Mouse (Mus musculus): ENCODE measurements at regions not wholly inside any gene's neighbourhood (a gene's known extent, or its start where the extent isn't known, plus 50 kb on each side); places are given as distances from the start of the nearest gene placed in this dataset.

DNA sequence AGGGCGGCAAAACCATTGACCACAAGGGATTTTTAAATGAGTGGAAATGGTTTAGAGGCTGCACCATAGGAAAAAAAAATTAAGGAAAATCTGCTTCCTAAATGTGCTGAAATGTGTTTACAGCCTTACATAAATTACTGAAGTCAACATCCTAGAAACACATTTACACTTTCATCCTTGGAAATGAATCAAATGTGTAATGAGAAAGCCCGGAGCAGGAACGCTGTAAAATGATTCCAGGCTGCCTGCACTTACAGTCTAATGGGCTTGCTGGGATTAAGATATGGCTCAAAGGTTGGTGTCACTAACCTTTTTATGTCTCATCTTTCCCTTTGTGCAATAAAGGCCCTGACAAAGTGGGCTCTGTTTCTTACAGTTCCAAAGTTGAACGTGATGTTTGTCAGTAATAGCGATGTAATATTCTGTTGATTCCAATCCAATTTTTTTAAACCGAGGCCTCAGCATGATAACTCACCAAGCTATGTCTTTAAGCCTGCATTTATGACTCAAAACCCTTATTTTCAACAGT is 172.1 kb upstream of the B3gat2 start:
- TF ChIP-seq MYB (IDR thresholded peaks at IDR 0.05; ENCODE audit: low read depth, low read length) (no peak), CTCF (IDR thresholded peaks at IDR 0.05 in 2 of 3, conservative IDR thresholded peaks at IDR 0.05 in 1 of 3; ENCODE audit: control insufficient read depth in 1 of 3, insufficient read depth in 1 of 3, low read depth in 2 of 3, low read length in 3 of 3, poor library complexity in 1 of 3, severe bottlenecking in 1 of 3) (no peak), MAZ (IDR thresholded peaks at IDR 0.05; ENCODE audit: low read depth, low read length) (no peak), EP300 (IDR thresholded peaks at IDR 0.05; ENCODE audit: low read depth in 1 of 2, low read length in 2 of 2) (no peak), ETS1 (IDR thresholded peaks at IDR 0.05; ENCODE audit: low read depth, low read length) (no peak), SMC3 (IDR thresholded peaks at IDR 0.05; ENCODE audit: low read depth, low read length) (no peak), RCOR1 (IDR thresholded peaks at IDR 0.05; ENCODE audit: low read depth, low read length) (no peak), ZKSCAN1 (IDR thresholded peaks at IDR 0.05; ENCODE audit: low read depth, low read length) (no peak), CHD1 (IDR thresholded peaks at IDR 0.05; ENCODE audit: low read depth, low read length) (no peak), POLR2AphosphoS5 (IDR thresholded peaks at IDR 0.05; ENCODE audit: borderline replicate concordance, low read depth, low read length) (no peak), KAT2A (conservative IDR thresholded peaks at IDR 0.05; ENCODE audit: low read depth, low read length) (no peak), ZNF384 (IDR thresholded peaks at IDR 0.05; ENCODE audit: low read depth, low read length) (no peak), USF2 (IDR thresholded peaks at IDR 0.05; ENCODE audit: borderline replicate concordance in 1 of 2, insufficient read depth in 1 of 2, low read depth in 1 of 2, low read length in 2 of 2) (no peak), UBTF (IDR thresholded peaks at IDR 0.05; ENCODE audit: borderline replicate concordance, insufficient read depth, low read depth, low read length) (no peak), ELF1 (IDR thresholded peaks at IDR 0.05; ENCODE audit: low read depth, low read length) (no peak), MYC (IDR thresholded peaks at IDR 0.05; ENCODE audit: low read depth, low read length) (no peak), MAX (IDR thresholded peaks at IDR 0.05; ENCODE audit: low read length) (no peak), TCF12 (IDR thresholded peaks at IDR 0.05; ENCODE audit: low read depth, low read length) (no peak), RAD21 (IDR thresholded peaks at IDR 0.05; ENCODE audit: low read depth, low read length) (no peak)
- DNase-seq (ENCODE audit: low read depth, low spot score) = no peak
- H3K4me1 ChIP-seq (ENCODE audit: control insufficient read depth in 1 of 2, insufficient read depth in 2 of 2, low read length in 2 of 2) = no peaks in the 10 kb centered on the region
- H3K79me2 ChIP-seq (ENCODE audit: control insufficient read depth, insufficient read depth, low read length, poor library complexity) = no peaks in the 10 kb centered on the region
- H3K27ac ChIP-seq (ENCODE audit: control insufficient read depth, low read depth, low read length) = no peak overlapping the region
- no peaks in the 10 kb centered on the region for H3K27me3 ChIP-seq (ENCODE audit: control insufficient read depth in 1 of 2, insufficient read depth in 2 of 2, low read length in 2 of 2)
- H3K9ac ChIP-seq (ENCODE audit: control insufficient read depth, low read depth, low read length, poor library complexity, severe bottlenecking) = no peak overlapping the region
- no peak overlapping the region for H3K4me3 ChIP-seq (ENCODE audit: control insufficient read depth in 1 of 2, insufficient read depth in 1 of 2, low read depth in 2 of 2, low read length in 2 of 2)
- no peaks in the 10 kb centered on the region for H3K9me3 ChIP-seq (replicated peaks; ENCODE audit: insufficient read depth, low read length)
- no peaks in the 10 kb centered on the region for H3K36me3 ChIP-seq (ENCODE audit: control insufficient read depth in 1 of 2, insufficient read depth in 2 of 2, low read length in 2 of 2)

DNA sequence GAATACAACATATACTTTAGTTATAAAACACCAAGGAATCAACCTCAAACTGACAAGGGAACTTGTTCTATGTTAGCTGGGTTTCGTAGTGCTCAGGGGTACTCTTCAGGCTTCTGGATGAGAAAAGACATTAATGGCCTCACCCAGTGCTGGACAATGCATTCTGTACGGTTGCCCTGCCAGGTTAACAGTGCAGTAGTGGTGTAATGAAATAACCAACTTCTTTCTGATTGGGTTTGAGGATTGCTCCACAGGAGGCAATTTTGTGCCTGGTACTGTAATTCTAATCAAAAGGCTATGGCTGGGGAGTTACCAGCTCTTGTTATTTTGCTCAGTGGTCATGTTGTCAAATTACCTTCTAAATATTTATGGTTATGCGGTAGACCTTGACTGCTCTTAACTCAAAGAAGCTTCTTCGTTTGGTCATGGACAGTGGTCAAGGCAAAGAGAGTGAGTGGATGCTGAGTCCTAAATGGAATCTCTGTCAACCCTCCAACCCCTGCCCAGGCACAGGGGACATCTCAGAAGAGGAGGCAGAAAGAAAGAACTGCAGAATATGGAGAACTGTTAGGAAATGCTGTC is 158.8 kb upstream of the B3gat2 start:
- H3K79me2 ChIP-seq (ENCODE audit: control insufficient read depth, insufficient read depth, low read length, poor library complexity) = no peaks in the 10 kb centered on the region
- DNase-seq (ENCODE audit: low read depth, low spot score) = no peak
- H3K27ac ChIP-seq (ENCODE audit: control insufficient read depth, low read depth, low read length) = no peak overlapping the region
- no peak overlapping the region for H3K4me3 ChIP-seq (ENCODE audit: control insufficient read depth in 1 of 2, insufficient read depth in 1 of 2, low read depth in 2 of 2, low read length in 2 of 2)
- no peaks in the 10 kb centered on the region for H3K9me3 ChIP-seq (replicated peaks; ENCODE audit: insufficient read depth, low read length)
- H3K4me1 ChIP-seq (ENCODE audit: control insufficient read depth in 1 of 2, insufficient read depth in 2 of 2, low read length in 2 of 2) = no peaks in the 10 kb centered on the region
- H3K36me3 ChIP-seq (ENCODE audit: control insufficient read depth in 1 of 2, insufficient read depth in 2 of 2, low read length in 2 of 2) = no peaks in the 10 kb centered on the region
- TF ChIP-seq POLR2AphosphoS5 (IDR thresholded peaks at IDR 0.05; ENCODE audit: borderline replicate concordance, low read depth, low read length) (no peak), ELF1 (IDR thresholded peaks at IDR 0.05; ENCODE audit: low read depth, low read length) (no peak), CHD1 (IDR thresholded peaks at IDR 0.05; ENCODE audit: low read depth, low read length) (no peak), ZNF384 (IDR thresholded peaks at IDR 0.05; ENCODE audit: low read depth, low read length) (no peak), UBTF (IDR thresholded peaks at IDR 0.05; ENCODE audit: borderline replicate concordance, insufficient read depth, low read depth, low read length) (no peak), RAD21 (IDR thresholded peaks at IDR 0.05; ENCODE audit: low read depth, low read length) (no peak), USF2 (IDR thresholded peaks at IDR 0.05; ENCODE audit: borderline replicate concordance in 1 of 2, insufficient read depth in 1 of 2, low read depth in 1 of 2, low read length in 2 of 2) (no peak), GABPA (IDR thresholded peaks at IDR 0.05; ENCODE audit: low read depth, low read length) (no peak), POLR2AphosphoS2 (IDR thresholded peaks at IDR 0.05; ENCODE audit: low read length) (no peak), TBP (IDR thresholded peaks at IDR 0.05; ENCODE audit: low read depth, low read length) (no peak), BHLHE40 (IDR thresholded peaks at IDR 0.05; ENCODE audit: borderline replicate concordance, low read depth, low read length) (no peak), TAL1 (IDR thresholded peaks at IDR 0.05; ENCODE audit: low read length) (no peak), MYC (IDR thresholded peaks at IDR 0.05; ENCODE audit: low read depth, low read length) (no peak), CHD2 (IDR thresholded peaks at IDR 0.05; ENCODE audit: low read length) (no peak), TCF12 (IDR thresholded peaks at IDR 0.05; ENCODE audit: low read depth, low read length) (no peak), JUND (IDR thresholded peaks at IDR 0.05; ENCODE audit: low read depth, low read length) (no peak), USF1 (IDR thresholded peaks at IDR 0.05; ENCODE audit: low read depth, low read length) (no peak), E2F4 (IDR thresholded peaks at IDR 0.05; ENCODE audit: borderline replicate concordance, low read depth, low read length) (no peak), ETS1 (IDR thresholded peaks at IDR 0.05; ENCODE audit: low read depth, low read length) (no peak), CTCF (IDR thresholded peaks at IDR 0.05 in 2 of 3, conservative IDR thresholded peaks at IDR 0.05 in 1 of 3; ENCODE audit: control insufficient read depth in 1 of 3, insufficient read depth in 1 of 3, low read depth in 2 of 3, low read length in 3 of 3, poor library complexity in 1 of 3, severe bottlenecking in 1 of 3) (no peak)
- H3K9ac ChIP-seq (ENCODE audit: control insufficient read depth, low read depth, low read length, poor library complexity, severe bottlenecking) = no peak overlapping the region
- H3K27me3 ChIP-seq (ENCODE audit: control insufficient read depth in 1 of 2, insufficient read depth in 2 of 2, low read length in 2 of 2) = no peaks in the 10 kb centered on the region

All from MEL (cell line).